Mouse (Mus musculus): ENCODE data around the gene Gemin7. TPM values are rescaled to one million over a fixed set of nuclear protein-coding genes. Genes with fewer than 3 reads are reported as not detected.

The Gemin7 gene
- total RNA-seq, 2 experiments from 2014 or later = 45.6 to 49.8 TPM

- intact Hi-C loops (cut with DNase I) = no loop called here
Observed at GRCm38 (mm10) chr7:19579751-19580150, 2.4 kb upstream of the Gemin7 start.

GRCm38 (mm10) chr7:19578436-19578835 is 1.0 kb upstream of the Gemin7 start:
- intact Hi-C loops (cut with DNase I) = no loop called here
- DNase-seq = no peak

More at GRCm38 (mm10) chr7:19579751-19580150, 2.4 kb upstream of the Gemin7 start:
- no peak for DNase-seq

GRCm38 (mm10) chr7:19577877-19578414 is 551 bp upstream of the Gemin7 start:
- intact Hi-C loops (cut with DNase I) = loop anchor here (2.0 kb wide), 1 partner anchor 71 kb away; no protein-coding TSS in a partner anchor
- DNase-seq = no peak

DNA sequence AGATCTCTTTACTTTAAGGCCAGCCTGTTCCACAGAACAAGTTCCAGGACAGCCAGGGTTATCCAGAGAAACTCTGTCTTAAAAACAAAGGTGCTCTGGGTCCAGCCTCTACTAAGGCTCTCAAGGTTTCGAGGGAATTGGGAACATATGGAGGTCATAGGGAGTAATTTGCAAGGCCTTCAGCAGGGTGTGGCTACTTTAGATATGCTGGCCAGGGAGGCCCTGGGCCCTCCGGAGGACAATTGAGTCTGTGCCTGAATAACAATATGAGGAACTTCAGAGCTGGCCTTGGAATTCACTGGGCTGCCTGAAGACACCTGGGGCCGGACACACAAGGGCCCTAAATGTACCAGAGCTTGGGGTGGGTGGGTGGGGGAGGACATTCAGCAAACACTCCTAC is 1.8 kb downstream of the Gemin7 start:
- DNase-seq = no peak
- intact Hi-C loops (cut with DNase I) = no loop called here

DNA sequence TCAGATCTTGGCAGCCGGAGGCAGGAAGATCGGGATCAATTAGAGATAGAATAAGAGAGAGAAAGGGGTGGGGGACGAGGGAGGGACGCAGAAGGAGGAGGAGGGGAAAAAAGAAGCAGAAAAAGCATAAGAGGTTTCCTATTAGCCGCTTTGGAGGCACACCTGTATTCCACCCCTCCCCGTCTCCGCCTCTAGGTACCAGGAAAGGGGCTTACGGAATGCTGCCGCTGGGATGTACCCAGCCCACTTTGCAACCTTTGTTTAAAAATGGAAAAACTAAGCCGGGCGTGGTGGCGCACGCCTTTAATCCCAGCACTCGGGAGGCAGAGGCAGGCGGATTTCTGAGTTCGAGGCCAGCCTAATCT is 3.6 kb downstream of the Gemin7 start:
- no peak for DNase-seq
- intact Hi-C loops (cut with DNase I) = loop anchor here (5.0 kb wide), 3 partner anchors 111 to 166 kb away; partner anchors contain the start of gene Exoc3l2

DNA sequence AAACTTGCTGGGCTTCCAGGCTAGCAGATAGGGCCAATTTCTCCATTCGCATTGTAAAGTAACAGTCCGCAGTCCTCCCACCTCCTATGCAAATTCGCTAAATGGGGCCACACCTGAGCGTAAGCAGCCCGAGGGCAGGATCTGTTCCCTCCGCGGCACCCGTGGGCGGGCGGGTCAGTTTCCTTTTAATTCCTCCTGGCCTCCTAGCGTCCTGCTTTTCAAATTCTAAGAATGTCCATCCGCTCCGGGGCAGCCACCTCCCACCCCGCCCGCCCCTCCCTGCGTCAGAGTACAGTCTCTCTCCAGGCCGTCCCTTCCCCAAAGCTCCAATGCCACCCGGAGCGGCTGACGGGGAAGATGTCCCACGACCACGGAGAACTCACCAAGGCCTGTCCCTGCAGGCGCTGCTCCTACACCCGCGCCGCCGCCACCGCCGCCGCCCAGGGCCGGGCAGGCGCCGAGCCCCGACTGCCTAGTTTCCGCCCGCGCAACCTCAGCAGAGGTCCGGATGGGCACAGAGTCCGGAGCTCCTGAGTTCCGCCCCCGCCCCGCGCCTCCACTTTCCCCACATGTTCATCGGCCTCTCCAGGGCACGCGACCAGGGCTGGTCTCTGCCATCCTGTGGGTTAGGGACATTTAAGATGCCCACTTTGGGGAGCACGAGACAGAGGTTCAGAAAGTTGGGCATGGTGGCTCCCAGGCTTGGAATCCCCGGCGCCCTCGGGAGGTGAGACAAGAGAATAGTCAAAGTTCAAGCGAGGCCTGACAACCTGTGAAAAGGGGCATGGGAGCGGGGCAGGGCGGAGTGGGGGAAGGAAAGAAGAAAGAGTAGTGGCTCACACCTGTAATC is 4.2 kb downstream of the Gemin7 start:
- intact Hi-C loops (cut with DNase I) = loop anchor here (5.0 kb wide), 3 partner anchors 111 to 166 kb away; partner anchors contain the start of gene Exoc3l2
- DNase-seq = peak; percentile 86 to 88

- intact Hi-C loops (cut with DNase I) = loop anchor here (5.0 kb wide), 3 partner anchors 107 to 162 kb away; partner anchors contain the start of gene Exoc3l2
- DNase-seq = no peak
Observed at GRCm38 (mm10) chr7:19569647-19570046, 7.7 kb downstream of the Gemin7 start.

GRCm38 (mm10) chr7:19567426-19567825 is 10.0 kb downstream of the Gemin7 start:
- intact Hi-C loops (cut with DNase I) = no loop called here
- no peak for DNase-seq

DNA sequence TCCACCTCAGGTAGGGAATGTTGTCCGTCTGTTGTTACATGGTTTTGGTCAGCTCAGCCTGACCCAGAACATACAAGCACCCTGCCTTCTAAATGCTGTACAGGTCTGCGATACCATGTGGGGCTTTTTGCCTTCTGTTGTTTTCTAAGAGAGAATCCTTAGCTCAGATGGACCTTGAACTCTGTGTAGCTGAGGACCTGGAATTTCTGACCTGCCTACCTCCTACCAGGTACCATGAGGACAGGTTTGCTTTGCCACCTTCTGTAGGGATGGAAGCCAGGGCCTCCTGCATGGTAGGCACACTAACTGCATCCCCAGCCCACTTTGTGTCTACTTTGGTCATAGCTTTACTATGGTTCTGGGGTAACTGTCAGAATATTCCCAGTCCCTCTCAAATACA is 11.6 kb downstream of the Gemin7 start:
- intact Hi-C loops (cut with DNase I) = no loop called here
- DNase-seq = no peak

DNA sequence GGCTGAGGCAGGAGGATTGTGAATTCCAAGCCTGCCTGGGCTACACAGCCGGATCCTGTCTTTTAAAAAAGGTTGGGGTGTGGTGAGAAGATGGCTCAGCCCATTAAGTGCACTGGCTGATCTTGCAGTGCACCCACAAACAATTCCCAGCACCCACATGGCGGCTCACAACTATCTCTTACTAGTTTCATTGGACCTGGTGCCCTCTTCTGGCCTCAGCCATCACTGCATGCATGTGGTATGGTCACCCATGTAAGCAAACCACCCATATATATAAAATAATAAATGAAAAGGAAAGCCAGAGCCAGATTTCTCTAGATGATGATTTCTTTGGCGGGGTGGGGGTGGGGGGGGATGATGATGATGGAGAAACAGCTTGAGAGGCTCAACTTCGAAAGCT is 12.9 kb downstream of the Gemin7 start:
- no peak for DNase-seq
- intact Hi-C loops (cut with DNase I) = no loop called here

DNA sequence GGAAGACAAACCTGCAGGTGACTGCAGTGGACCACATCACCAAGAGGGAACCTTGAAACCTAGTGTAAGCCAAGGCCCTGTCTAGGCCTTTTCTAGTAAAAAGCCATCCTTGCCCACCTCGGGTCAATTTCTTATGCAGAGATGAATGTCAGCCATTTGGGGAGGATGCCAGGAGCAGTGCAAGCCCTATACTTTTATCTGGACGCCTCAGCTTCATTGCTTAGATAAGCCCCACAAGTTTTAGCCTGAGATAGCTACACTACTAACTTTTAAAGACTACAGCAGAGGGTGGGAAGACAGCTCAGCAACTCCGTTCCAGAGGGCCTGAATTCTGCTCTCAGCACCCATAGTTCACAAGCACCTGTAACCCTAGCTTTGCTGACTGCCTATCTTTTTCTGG is 13.5 kb downstream of the Gemin7 start:
- no peak for DNase-seq
- intact Hi-C loops (cut with DNase I) = no loop called here

- DNase-seq = peak in 1 of 2 experiments; percentile 45
- intact Hi-C loops (cut with DNase I) = no loop called here
Observed at GRCm38 (mm10) chr7:19562643-19563410, 14.6 kb downstream of the Gemin7 start, which contains the start of gene Ppp1r37. Gene Ppp1r37 (minus strand): TSS chr7:19563076.

DNA sequence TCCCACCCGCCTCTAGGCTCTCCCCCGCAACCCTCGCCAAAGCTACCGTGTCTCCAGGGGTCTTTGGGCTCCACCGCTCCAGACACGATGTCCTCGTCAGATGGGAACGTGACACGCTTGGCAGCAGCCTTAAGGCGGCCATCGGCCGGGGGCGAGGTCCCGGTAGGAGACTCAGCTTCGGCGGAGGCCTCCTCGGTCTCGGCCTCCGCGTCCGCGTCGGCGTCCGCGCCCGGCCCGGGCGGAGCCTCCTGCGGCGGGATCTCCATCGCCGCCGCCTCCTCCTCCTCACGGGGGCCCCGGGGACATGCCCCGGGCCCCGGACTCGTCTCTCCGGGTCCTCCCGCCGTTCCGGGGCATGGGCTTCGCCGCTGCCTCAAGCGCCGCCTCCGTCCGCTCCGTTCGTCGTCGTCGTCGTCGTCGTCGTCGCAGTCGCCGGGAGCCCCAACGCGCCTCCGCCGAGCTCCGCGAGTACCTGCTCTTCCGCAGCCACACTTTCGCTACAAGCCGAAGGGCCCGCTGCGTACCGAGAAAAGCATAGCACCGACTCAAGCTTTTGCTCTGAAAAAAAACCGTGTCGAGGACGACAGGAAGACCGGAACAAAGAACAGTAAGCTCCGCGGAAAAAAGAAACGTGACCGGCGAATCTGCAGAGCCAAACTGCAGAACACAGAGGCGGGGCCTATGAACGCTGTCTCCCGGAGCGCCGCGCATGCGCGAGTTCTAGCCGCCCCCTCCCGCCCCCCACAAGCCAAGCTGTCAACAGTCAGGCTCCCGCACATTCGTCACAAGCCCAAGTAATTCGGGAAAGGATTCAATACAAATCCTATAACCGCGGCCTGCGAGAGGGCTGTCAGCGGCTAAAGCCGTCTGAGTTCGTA is 15.4 kb downstream of the Gemin7 start:
- DNase-seq = peak; percentile 94
- intact Hi-C loops (cut with DNase I) = no loop called here

DNA sequence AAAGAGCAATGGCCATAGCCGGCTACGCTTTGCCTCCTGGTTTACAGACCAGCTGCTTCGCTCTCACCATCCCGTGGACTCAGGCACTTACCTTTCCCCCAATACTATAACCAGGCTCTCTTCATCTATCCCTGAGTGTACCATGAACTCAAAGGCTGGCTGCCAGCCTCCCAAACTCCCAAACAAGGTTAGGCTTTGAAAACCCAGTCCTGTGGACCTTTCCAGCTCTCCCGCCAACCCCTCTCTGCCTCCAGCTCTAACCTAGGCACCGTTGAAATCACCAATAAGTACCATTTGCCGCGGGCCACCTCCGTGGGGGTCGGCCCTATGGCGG is 16.0 kb downstream of the Gemin7 start:
- intact Hi-C loops (cut with DNase I) = no loop called here
- DNase-seq = no peak

DNA sequence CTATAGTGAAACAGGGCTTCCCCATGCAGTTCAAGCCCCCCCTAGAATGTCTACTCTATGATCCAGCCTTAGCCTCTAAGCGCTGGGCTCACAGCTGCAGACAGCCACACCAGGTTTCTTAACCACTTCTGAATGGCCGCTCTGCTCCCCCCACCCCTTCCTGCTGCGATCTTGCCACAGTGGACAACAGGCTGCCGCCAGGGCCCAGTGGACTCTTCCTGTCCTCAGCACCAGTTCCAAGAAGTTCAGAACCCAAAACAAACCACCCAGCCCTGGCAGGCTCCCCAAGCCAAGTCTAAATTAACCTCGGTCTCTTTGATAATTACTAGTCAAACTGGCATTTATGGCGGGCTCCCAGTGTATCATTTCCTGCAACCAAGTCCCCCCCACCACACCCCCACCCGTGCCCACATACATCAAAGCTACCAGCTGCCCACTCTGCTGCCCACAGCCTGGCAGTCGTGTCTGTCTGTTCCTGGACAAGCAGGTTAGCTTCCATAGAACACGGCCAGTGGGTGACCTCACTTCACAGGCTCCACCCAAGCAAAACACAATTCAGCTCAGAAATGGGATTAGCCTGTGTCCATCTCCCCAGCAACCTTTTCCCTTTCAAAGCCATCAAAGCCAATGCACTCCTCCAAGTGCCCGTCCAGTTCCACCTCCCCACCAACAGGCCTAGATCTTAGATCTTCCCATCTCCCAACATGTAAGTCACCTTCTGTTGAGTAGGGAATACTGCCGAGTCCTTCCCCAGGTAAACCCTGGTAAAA is 16.7 kb downstream of the Gemin7 start:
- intact Hi-C loops (cut with DNase I) = no loop called here
- no peak for DNase-seq

GRCm38 (mm10) chr7:19558965-19559364 is 18.4 kb downstream of the Gemin7 start:
- DNase-seq = no peak
- intact Hi-C loops (cut with DNase I) = no loop called here

DNA sequence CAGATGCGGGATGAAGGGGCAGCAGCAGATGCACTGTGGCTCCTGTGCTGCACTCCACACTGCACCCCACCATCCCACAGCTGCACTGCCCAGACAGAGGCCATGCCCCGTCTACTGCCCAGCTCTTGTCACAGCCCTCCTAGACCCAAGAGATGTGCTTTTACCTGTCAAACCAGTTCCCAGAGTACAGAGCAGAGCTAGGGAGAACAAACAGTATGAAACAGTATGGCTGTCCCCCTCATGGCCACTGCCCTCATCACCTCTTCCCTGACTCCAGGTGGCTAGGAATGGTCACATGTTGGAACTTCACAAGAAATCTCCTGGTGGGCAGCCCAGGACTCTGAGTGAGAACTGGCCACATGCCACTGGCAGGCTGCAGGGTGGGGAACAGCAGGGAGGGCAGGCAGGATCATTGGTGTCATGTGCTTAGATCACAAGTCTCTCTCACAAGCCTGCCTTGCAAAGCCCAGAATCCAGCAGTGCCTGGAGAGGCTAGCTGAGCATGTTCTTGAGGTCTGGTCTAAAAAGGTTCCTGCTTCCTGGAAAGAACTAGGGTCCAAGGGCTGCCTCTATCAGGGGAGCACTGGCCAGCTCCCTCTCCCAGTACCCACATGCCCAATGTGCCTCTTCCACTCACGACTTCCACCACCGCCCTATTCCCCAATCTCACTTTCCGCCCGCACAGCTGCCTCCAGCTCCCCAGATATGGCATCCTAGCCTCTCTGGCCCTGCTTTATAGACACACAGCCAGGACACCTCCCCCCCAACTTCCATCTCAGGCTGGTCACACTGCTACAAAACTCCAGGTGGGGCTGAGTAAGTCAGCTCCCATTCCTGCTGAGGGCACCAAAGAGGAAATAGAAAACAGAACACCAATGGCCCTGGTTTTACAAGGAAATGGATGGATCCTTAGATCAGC is 19.2 kb downstream of the Gemin7 start:
- DNase-seq = peak in 1 of 2 experiments; percentile 47
- intact Hi-C loops (cut with DNase I) = no loop called here

DNA sequence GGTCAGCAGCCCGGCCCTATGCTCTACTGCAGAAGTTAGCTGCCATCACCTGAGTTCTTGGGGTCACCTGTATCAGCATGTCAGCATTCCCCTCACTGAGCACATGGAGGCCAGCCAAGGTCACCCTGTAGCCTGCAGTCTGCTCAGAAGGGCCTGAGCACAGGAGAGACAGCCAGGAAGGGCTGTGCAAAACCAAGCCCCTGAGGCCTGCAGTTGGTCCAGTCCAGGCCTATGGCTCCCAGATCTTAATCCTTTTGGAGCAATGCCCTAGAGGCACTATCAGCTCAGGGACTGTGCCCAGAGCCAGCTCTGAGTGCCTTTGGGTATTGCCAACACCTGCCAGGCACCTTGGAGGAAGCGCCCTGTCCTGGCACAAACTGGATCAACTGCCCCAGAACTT is 20.3 kb downstream of the Gemin7 start:
- intact Hi-C loops (cut with DNase I) = no loop called here
- DNase-seq = no peak

All from heart, postnatal 14 days (tissue).